Mouse (Mus musculus) kidney, adult 10 weeks (tissue): ENCODE data around the gene Kcnc2. TPM values are rescaled to one million over a fixed set of nuclear protein-coding genes. Genes with fewer than 3 reads are reported as not detected.

Experiments used
- polyA plus RNA-seq: library from polyadenylated mRNA; stranded (reverse); fragments of 350-450 nt; fragmentation: Illumina TruSeq; extraction: RNeasy Lipid Tissue Mini Kit (QIAGEN cat#74804); gene quantifications from one replicate; pipeline ENCODE4 v1.2.3, GENCODE M21; 2014; ENCODE audit warnings: low read depth, low replicate concordance

Kcnc2 gene
- 3.8 TPM for polyA plus RNA-seq

DNA sequence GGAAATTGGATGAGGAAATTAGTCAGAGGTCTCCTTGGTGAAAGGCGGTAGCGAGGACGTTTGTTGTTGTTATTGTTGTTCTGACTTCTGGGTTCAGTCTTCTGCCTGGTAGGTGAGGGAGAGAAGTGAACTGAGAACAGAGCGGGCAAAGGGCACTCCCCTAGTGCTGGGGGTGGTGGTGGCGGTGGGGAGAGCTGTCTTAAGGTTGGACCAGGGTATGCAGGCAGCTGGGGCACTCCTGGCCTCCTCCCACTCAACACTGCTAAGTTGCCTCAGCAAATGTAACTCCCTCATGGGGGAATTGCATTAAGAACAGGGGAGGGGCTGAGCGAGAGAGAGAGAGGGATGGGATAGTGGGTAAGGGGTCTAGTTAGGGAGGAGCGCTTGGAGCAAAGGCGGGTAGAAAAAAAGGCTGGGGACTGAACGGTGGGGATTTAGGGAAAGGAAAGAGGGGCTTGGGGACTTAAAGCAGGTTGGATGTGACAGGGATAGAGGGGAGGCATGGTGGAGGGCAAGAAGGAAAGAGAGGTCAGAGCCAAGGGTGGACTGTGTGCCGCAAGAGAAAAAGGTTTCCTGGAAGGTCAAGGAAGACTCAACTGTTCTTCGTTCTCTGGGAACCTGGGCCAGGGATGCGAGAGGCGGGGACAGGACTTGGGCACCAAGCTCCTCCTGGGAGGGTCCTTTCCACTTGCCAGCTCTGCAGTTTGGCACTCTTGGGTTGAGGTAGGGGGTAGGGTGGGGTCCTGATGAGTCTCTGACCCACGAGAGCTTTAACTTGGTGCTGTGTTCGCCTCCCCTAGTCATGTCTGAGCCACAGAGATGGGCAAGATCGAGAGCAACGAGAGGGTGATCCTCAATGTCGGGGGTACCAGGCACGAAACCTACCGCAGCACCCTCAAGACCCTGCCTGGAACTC lies at the start of gene Kcnc2:
TSS of gene Kcnc2 (plus strand) at position 235 of the 916 bp plus-strand sequence.

Other genes starting within 250 kb of the Kcnc2 start
- gene Glipr1l1, start 210.9 kb upstream of the Kcnc2 start, polyA plus RNA-seq = not detected
- gene Glipr1l2, start 187.8 kb upstream of the Kcnc2 start, polyA plus RNA-seq = not detected
- gene Glipr1l3, start 110.8 kb upstream of the Kcnc2 start, polyA plus RNA-seq = not detected
- 0.81 TPM for gene Caps2, start 107.5 kb upstream of the Kcnc2 start, polyA plus RNA-seq